Mouse (Mus musculus) small intestine, adult 2 months (tissue): ENCODE measurements around the gene Ubp1. TPM values are rescaled to one million over a fixed set of nuclear protein-coding genes. Genes with fewer than 3 reads are reported as not detected.
A peak's percentile ranks its signal among the peaks of the same experiment; 100 is the strongest.
"Not testable (repeated sequence)": the region's sequence is repeated elsewhere in the genome, so short reads cannot be mapped to it uniquely, and the experiment has no call there.

Source experiments
- H3K27ac ChIP-seq: fragments of 200-500 bp; 2 replicates; pipeline ENCODE4 v1.5.1; 2012; ENCODE audit warnings: low read depth, low read length, control low read depth, inconsistent platforms; ENCODE audit not compliant: insufficient read depth
- H3K27me3 ChIP-seq: fragments of 200-500 bp; 2 replicates; pipeline ENCODE4 v1.6.1; 2012; ENCODE audit warnings: mild to moderate bottlenecking, moderate library complexity, low read length, inconsistent platforms; ENCODE audit not compliant: control insufficient read depth, insufficient read depth
- H3K36me3 ChIP-seq: fragments of 200-500 bp; 2 replicates; pipeline ENCODE4 v1.6.1; 2012; ENCODE audit warnings: mild to moderate bottlenecking, low read length, control low read depth, inconsistent platforms; ENCODE audit not compliant: control insufficient read depth, insufficient read depth
- H3K4me1 ChIP-seq: fragments of 200-500 bp; 2 replicates; pipeline ENCODE4 v1.6.1; 2012; ENCODE audit warnings: low read length, inconsistent platforms, mixed read lengths; ENCODE audit not compliant: control insufficient read depth, insufficient read depth, insufficient read length
- H3K4me3 ChIP-seq: fragments of 200-500 bp; 2 replicates; pipeline ENCODE4 v1.5.1; 2012; ENCODE audit warnings: low read depth, mild to moderate bottlenecking, control low read depth, inconsistent platforms, low read length, moderate library complexity
- CTCF ChIP-seq: fragments of 200-500 bp; IDR thresholded peaks from 2 replicates; pipeline ENCODE4 v1.5.1; 2012; ENCODE audit warnings: low read depth, mild to moderate bottlenecking, control low read depth, inconsistent platforms, low read length, moderate library complexity, mixed read lengths; ENCODE audit not compliant: insufficient replicate concordance, insufficient read length; ENCODE audit errors: extremely low read depth
- POLR2A ChIP-seq: fragments of 200-500 bp; IDR thresholded peaks from 2 replicates; pipeline ENCODE4 v1.6.1; 2012; ENCODE audit warnings: low read depth, mild to moderate bottlenecking, control low read depth, inconsistent platforms, low read length, moderate library complexity
- WGBS: fragments of 180-500 bp; shearing (Covaris S2); methylation state at CpG from one replicate; pipeline ENCODE4 v1.1.7; 2018; 5-methylcytosine and 5-hydroxymethylcytosine counted together
- polyA plus RNA-seq: library from polyadenylated mRNA; depleted of rRNA; stranded (reverse); fragments of >200 nt; gene quantifications from 2 replicates; pipeline ENCODE4 v1.2.3, GENCODE M21; 2012; rRNA removed

Gene Ubp1
- polyA plus RNA-seq, result 16.0 and 28.3 TPM in 2 replicates

- no peaks in the 10 kb centered on the region for H3K27me3 ChIP-seq
- no peaks in the 10 kb centered on the region for H3K36me3 ChIP-seq
- peak within 1 kb of the TSS; percentile 61 for H3K27ac ChIP-seq
- peak within 1 kb of the TSS; percentile 90 for H3K4me3 ChIP-seq
- TF ChIP-seq CTCF (no peak), POLR2A (peak; percentile 53; the same call in 1 of the 2 replicates)
- under 1% methylated on average over 60 of the region's 86 CpGs for WGBS
- H3K4me1 ChIP-seq, result peaks cover 6% of the 10 kb centered on the region; the same call in 1 of the 2 replicates
These were observed at the start of gene Ubp1 for GRCm38 (mm10) chr9:113930534-113931374. Gene Ubp1, plus strand, starts transcription at chr9:113930934.

GRCm38 (mm10) chr9:113894903-113895302 lies 35.8 kb upstream of the Ubp1 start:
- Histone ChIP-seq H3K27me3 (no peaks in the 10 kb centered on the region), H3K4me3 (no peak overlapping the region), H3K27ac (no peak overlapping the region), H3K36me3 (peaks cover 26% of the 10 kb centered on the region), H3K4me1 (no peaks in the 10 kb centered on the region)
- no peak for TF ChIP-seq CTCF
- no peak for TF ChIP-seq POLR2A
- 94% methylated on average over 3 of the region's 3 CpGs for WGBS

GRCm38 (mm10) chr9:113903136-113903535 lies 27.6 kb upstream of the Ubp1 start:
- H3K4me1 ChIP-seq, result no peaks in the 10 kb centered on the region
- no peak for TF ChIP-seq CTCF
- WGBS, result 54% methylated on average over 4 of the region's 4 CpGs
- no peaks in the 10 kb centered on the region for H3K27me3 ChIP-seq
- H3K4me3 ChIP-seq, result no peak overlapping the region
- H3K27ac ChIP-seq, result no peak overlapping the region
- H3K36me3 ChIP-seq, result peaks cover 23% of the 10 kb centered on the region

- 97% methylated on average over 6 of the region's 6 CpGs for WGBS
- H3K4me1 ChIP-seq, H3K27me3 ChIP-seq, H3K27ac ChIP-seq, H3K4me3 ChIP-seq: not testable (repeated sequence)
- peak; percentile 12; the same call in 1 of the 2 replicates for TF ChIP-seq CTCF
- peaks cover 31% of the 10 kb centered on the region for H3K36me3 ChIP-seq
These were observed 26.4 kb upstream of the Ubp1 start for GRCm38 (mm10) chr9:113904315-113904714.

- H3K27ac ChIP-seq, result no peak overlapping the region
- no peaks in the 10 kb centered on the region for H3K4me1 ChIP-seq
- no peak overlapping the region for H3K4me3 ChIP-seq
- H3K36me3 ChIP-seq, result peaks cover 24% of the 10 kb centered on the region
- no peaks in the 10 kb centered on the region for H3K27me3 ChIP-seq
- WGBS, result 94% methylated on average over 5 of the region's 5 CpGs
- TF ChIP-seq CTCF (no peak), POLR2A (no peak)
These were observed 14.9 kb upstream of the Ubp1 start for GRCm38 (mm10) chr9:113915789-113916188.

GRCm38 (mm10) chr9:113922677-113923076 lies 8.1 kb upstream of the Ubp1 start:
- Histone ChIP-seq H3K4me1 (no peaks in the 10 kb centered on the region), H3K36me3 (peaks cover 6% of the 10 kb centered on the region), H3K4me3 (no peak overlapping the region), H3K27ac (no peak overlapping the region), H3K27me3 (no peaks in the 10 kb centered on the region)
- TF ChIP-seq CTCF (no peak), POLR2A (no peak)
- 53% methylated on average over 5 of the region's 5 CpGs for WGBS

GRCm38 (mm10) chr9:113924883-113925282 lies 5.9 kb upstream of the Ubp1 start:
- Histone ChIP-seq H3K4me3 (no peak overlapping the region), H3K36me3 (peaks cover 3% of the 10 kb centered on the region; the same call in 1 of the 2 replicates), H3K27ac (no peak overlapping the region), H3K27me3 (no peaks in the 10 kb centered on the region), H3K4me1 (no peaks in the 10 kb centered on the region)
- WGBS, result 93% methylated on average over 5 of the region's 5 CpGs
- TF ChIP-seq POLR2A, result no peak
- no peak for TF ChIP-seq CTCF
